Mouse (Mus musculus) CH12.LX (cell line): ENCODE measurements around the gene Dnaaf1.

Experiments used
- CTCF ChIP-seq, 2 experiments: IDR thresholded peaks in 1 of 2; conservative IDR thresholded peaks in 1 of 2; 2 replicates each; pipeline ENCODE4 v1.5.1; 2011 to 2012; ENCODE audit warnings: low read depth in 2 of 2, low read length in 2 of 2, improper control_type of control experiment in 1 of 2, inconsistent platforms in 1 of 2, mild to moderate bottlenecking in 1 of 2, moderate library complexity in 1 of 2
- ZKSCAN1 ChIP-seq: IDR thresholded peaks from 2 replicates; pipeline ENCODE4 v1.6.1; 2012; ENCODE audit warnings: low read depth, inconsistent platforms, low read length, improper control_type of control experiment, borderline replicate concordance

DNA sequence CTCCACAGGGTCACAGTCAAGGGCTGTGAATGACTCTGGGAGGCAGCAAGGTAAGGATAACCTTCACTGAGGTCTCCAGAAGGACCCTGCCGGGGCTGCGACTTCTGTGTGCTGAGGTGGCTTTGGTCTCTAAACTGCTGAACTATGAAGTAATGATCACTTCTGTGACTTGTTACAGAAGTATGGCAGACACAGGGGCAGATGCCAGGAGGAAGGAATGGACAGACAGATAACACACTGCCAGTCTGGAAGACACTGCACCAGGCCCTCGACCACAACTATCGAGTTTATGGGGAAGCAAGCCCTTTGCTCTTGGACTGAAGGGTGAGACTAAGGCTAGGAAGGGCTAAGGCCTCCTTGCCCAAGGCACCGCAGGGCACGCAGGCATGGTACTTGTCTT lies 3.9 kb upstream of the Dnaaf1 start:
- no peak for TF ChIP-seq CTCF (conservative IDR thresholded peaks at IDR 0.05 in 1 of 2, IDR thresholded peaks at IDR 0.05 in 1 of 2; ENCODE audit: low read depth in 2 of 2, low read length in 2 of 2)
- TF ChIP-seq ZKSCAN1, result no peak
